Mouse (Mus musculus) embryonic fibroblast, embryonic 13.5 days (primary cell): ENCODE results near the gene Aif1.

Source experiments
- CTCF ChIP-seq: IDR thresholded peaks from 2 replicates; pipeline ENCODE4 v1.5.1; 2011; ENCODE audit warnings: mild to moderate bottlenecking, control low read depth, low read length, moderate library complexity, borderline replicate concordance; ENCODE audit not compliant: insufficient read depth
- POLR2A ChIP-seq: IDR thresholded peaks from 2 replicates; pipeline ENCODE4 v1.6.1; 2011; ENCODE audit warnings: low read depth, mild to moderate bottlenecking, control low read depth, low read length, moderate library complexity

DNA sequence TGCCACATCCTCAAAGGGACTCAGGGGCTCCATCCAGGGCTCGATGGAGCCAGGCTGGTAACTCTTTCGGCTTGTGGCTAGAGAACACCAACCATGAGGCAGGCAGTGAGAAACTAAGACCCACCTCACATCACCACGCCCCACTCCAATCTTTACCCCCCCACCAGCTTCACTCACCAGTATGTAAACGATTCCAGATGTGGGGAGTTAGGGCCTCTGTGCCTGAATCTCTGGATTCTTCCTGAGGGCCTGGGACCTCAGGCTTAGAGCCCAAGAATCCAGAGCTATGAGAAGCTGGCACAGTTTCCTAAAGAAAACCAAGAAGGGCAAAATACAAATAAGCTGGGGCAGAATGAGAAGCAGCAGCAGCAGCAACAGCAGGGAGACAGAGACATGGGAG lies 21.9 kb downstream of the Aif1 start:
- TF ChIP-seq POLR2A (no peak), CTCF (no peak)
